Mouse (Mus musculus): Measurements from ENCODE around the gene Dph6. TPM values are rescaled to one million over a fixed set of nuclear protein-coding genes. Genes with fewer than 3 reads are reported as not detected.

Gene Dph6
- polyA plus RNA-seq, 2 experiments, result 5.5 to 6.1 TPM

DNA sequence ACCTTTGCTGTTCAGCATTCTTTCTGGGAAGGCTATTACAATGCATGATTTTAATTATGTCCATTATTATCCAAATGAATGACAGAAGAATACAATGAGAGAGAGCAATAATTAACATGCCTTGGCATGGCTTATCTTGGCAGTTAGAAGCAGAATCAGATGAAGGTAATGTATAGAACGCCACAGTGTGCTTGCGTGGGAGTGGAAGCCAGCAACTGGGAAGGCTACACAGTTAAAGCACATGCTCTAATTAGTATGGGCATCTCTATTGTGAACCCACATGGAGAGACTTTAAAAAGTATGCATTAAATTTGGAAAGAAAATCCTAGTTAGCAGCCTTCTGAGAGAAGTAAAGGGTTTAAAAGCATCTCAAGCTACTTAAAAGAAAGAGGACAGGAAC is 112.4 kb downstream of the Dph6 start:
- Histone ChIP-seq H3K27ac (no peak overlapping the region), H3K4me2 (ENCODE audit: low read depth) (no peak overlapping the region), H3K27me3 (ENCODE audit: control insufficient read depth, insufficient read depth, low read length) (no peaks in the 10 kb centered on the region), H3K36me3 (replicated peaks; ENCODE audit: control insufficient read depth, insufficient read depth, low read depth) (no peaks in the 10 kb centered on the region), H3K4me1 (replicated peaks; ENCODE audit: control insufficient read depth in 2 of 2, insufficient read depth in 2 of 2, low read length in 1 of 2) (no peaks in the 10 kb centered on the region), H3K4me3 (ENCODE audit: insufficient read depth in 1 of 2, low read depth in 2 of 2, low read length in 2 of 2) (no peak overlapping the region), H3K9ac (replicated peaks) (no peak overlapping the region), H3K9me3 (ENCODE audit: control insufficient read depth, low read length) (no peaks in the 10 kb centered on the region)
- ATAC-seq (ENCODE audit: insufficient read depth) (no peak), DNase-seq (ENCODE audit: low read depth in 3 of 3, low spot score in 3 of 3) (no peak)
- WGBS (ENCODE audit: insufficient replicate concordance), result 82% methylated on average over 2 of the region's 2 CpGs
- TF ChIP-seq EP300 (IDR thresholded peaks at IDR 0.05; ENCODE audit: low read depth), result no peak
- TF ChIP-seq CTCF (IDR thresholded peaks at IDR 0.05; ENCODE audit: low read depth), result no peak

DNA sequence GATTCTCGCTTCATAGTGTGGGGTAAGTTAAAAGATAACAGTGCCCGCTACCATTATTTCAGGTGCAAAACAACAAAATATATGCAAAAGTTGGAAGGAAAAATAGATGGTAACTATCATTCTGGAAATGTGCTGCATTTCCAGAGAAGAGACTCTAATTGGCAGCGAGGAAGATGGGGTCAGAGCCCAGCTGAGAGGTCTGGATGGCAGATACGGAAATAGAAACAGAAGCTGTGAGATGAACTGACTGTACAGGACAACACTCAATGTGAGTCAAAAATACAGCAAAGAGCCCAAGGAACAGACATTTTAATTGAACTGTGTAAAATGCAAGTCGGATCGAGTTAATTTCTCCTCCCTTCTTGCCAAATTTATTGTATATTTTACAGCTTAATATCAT is 114.3 kb downstream of the Dph6 start:
- no peak overlapping the region for H3K27ac ChIP-seq
- H3K9me3 ChIP-seq (ENCODE audit: control insufficient read depth, low read length), result no peaks in the 10 kb centered on the region
- no peak for TF ChIP-seq CTCF (IDR thresholded peaks at IDR 0.05; ENCODE audit: low read depth)
- TF ChIP-seq EP300 (IDR thresholded peaks at IDR 0.05; ENCODE audit: low read depth), result no peak
- H3K36me3 ChIP-seq (replicated peaks; ENCODE audit: control insufficient read depth, insufficient read depth, low read depth), result no peaks in the 10 kb centered on the region
- no peak overlapping the region for H3K9ac ChIP-seq (replicated peaks)
- peaks cover 0 to 2% of the 10 kb centered on the region in 2 experiments; a peak in 1 of 4 replicates for H3K4me1 ChIP-seq (replicated peaks; ENCODE audit: control insufficient read depth in 2 of 2, insufficient read depth in 2 of 2, low read length in 1 of 2)
- no peaks in the 10 kb centered on the region for H3K27me3 ChIP-seq (ENCODE audit: control insufficient read depth, insufficient read depth, low read length)
- H3K4me3 ChIP-seq (ENCODE audit: insufficient read depth in 1 of 2, low read depth in 2 of 2, low read length in 2 of 2), result no peak overlapping the region
- DNase-seq (ENCODE audit: low read depth in 3 of 3, low spot score in 3 of 3), result no peak
- ATAC-seq (ENCODE audit: insufficient read depth), result no peak
- no peak overlapping the region for H3K4me2 ChIP-seq (ENCODE audit: low read depth)
- WGBS (ENCODE audit: insufficient replicate concordance), result 77% methylated on average over 6 of the region's 6 CpGs

DNA sequence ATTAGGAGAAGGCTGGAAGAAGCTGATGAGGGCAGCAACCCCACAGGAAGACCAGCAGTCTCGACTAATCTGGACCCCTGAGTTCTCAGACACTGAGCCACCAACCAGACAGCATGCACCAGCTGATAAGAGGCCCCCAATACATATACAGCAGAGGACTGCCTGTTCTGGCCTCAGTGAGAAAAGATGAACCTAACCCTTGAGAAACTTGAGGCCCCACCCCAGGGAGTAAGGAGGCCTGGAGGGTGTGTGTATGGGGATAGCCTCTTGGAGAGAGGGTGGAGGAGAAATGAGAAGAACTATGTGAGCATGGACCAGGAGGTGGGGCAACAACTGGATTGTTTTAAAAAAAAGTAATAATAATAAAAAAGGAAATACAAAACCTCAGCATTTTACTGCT is 118.7 kb downstream of the Dph6 start:
- peaks cover 0 to 2% of the 10 kb centered on the region in 2 experiments; a peak in 1 of 4 replicates for H3K4me1 ChIP-seq (replicated peaks; ENCODE audit: control insufficient read depth in 2 of 2, insufficient read depth in 2 of 2, low read length in 1 of 2)
- H3K4me3 ChIP-seq (ENCODE audit: insufficient read depth in 1 of 2, low read depth in 2 of 2, low read length in 2 of 2), result no peak overlapping the region
- H3K9ac ChIP-seq (replicated peaks), result no peak overlapping the region
- TF ChIP-seq CTCF (IDR thresholded peaks at IDR 0.05; ENCODE audit: low read depth) (no peak), EP300 (IDR thresholded peaks at IDR 0.05; ENCODE audit: low read depth) (no peak)
- no peak overlapping the region for H3K4me2 ChIP-seq (ENCODE audit: low read depth)
- 0% methylated on average over 1 of the region's 1 CpGs for WGBS (ENCODE audit: insufficient replicate concordance)
- H3K27me3 ChIP-seq (ENCODE audit: control insufficient read depth, insufficient read depth, low read length), result no peaks in the 10 kb centered on the region
- no peaks in the 10 kb centered on the region for H3K9me3 ChIP-seq (ENCODE audit: control insufficient read depth, low read length)
- DNase-seq (ENCODE audit: low read depth in 3 of 3, low spot score in 3 of 3) (peak in 1 of 3 experiments; percentile 4), ATAC-seq (ENCODE audit: insufficient read depth) (peak; percentile 64)
- no peak overlapping the region for H3K27ac ChIP-seq
- no peaks in the 10 kb centered on the region for H3K36me3 ChIP-seq (replicated peaks; ENCODE audit: control insufficient read depth, insufficient read depth, low read depth)

DNA sequence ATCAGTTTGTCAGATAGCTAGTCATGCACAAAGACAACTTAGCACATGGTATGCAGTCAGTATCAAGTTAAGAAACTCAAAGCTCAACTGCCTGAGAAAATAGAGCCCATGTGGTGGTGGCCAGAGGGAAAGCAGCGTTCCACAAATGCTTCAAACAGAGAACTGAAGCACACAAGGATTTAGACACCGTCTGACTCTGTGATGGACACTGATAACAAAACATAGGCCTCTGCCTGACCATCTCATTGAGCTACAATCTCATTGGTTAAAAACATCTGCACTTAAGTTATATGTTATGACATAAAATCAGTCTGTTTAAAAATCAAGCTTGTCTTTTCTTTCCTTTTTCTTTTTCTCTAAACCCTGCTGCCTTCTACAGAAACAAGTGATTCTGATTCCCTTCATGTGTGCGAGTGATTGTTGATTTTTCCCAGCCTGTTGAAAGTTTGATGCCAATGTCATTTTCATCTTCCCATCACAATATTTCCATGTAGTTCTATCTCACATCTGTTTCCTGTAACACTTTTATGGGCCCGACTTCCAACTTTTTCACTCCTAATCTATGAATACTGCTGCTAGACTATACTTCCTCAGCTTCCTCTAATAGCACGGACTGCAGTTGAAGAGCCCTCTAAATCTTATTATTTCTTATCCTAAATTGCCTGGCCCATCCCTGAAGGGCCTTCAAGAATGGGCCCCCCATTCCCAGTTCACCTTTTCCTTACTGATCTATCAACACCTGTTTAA is 123.6 kb downstream of the Dph6 start:
- no peak for ATAC-seq (ENCODE audit: insufficient read depth)
- Histone ChIP-seq H3K9me3 (ENCODE audit: control insufficient read depth, low read length) (no peaks in the 10 kb centered on the region), H3K4me2 (ENCODE audit: low read depth) (no peak overlapping the region), H3K4me1 (replicated peaks; ENCODE audit: control insufficient read depth in 2 of 2, insufficient read depth in 2 of 2, low read length in 1 of 2) (peaks cover 0 to 2% of the 10 kb centered on the region in 2 experiments; a peak in 1 of 4 replicates), H3K27ac (no peak overlapping the region), H3K9ac (replicated peaks) (no peak overlapping the region), H3K4me3 (ENCODE audit: insufficient read depth in 1 of 2, low read depth in 2 of 2, low read length in 2 of 2) (no peak overlapping the region), H3K27me3 (ENCODE audit: control insufficient read depth, insufficient read depth, low read length) (no peaks in the 10 kb centered on the region), H3K36me3 (replicated peaks; ENCODE audit: control insufficient read depth, insufficient read depth, low read depth) (no peaks in the 10 kb centered on the region)
- 56% methylated on average over 5 of the region's 5 CpGs for WGBS (ENCODE audit: insufficient replicate concordance)
- TF ChIP-seq EP300 (IDR thresholded peaks at IDR 0.05; ENCODE audit: low read depth) (no peak), CTCF (IDR thresholded peaks at IDR 0.05; ENCODE audit: low read depth) (no peak)
- DNase-seq (ENCODE audit: low read depth in 3 of 3, low spot score in 3 of 3), result no peak

DNA sequence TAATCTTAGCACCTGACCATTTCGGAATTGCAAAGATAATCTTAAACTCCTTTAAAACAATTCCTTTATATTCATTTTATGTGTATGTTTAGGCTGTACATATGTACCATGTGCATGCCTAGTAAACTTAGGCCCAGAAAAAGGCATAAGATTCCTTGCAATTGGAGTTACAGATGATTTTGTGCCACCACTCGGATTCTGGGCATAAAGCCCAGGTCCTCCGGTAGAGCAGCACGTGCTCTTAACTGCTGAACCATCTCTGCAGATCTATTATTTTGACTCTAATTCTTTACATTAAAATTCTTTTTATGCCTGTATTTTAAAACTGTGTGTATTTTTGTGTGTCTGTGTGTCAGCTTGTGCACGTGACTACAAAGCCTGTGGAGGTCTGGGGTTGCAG is 134.3 kb downstream of the Dph6 start:
- no peak overlapping the region for H3K9ac ChIP-seq (replicated peaks)
- H3K4me1 ChIP-seq (replicated peaks; ENCODE audit: control insufficient read depth in 2 of 2, insufficient read depth in 2 of 2, low read length in 1 of 2), result no peaks in the 10 kb centered on the region
- H3K36me3 ChIP-seq (replicated peaks; ENCODE audit: control insufficient read depth, insufficient read depth, low read depth), result no peaks in the 10 kb centered on the region
- no peak overlapping the region for H3K4me3 ChIP-seq (ENCODE audit: insufficient read depth in 1 of 2, low read depth in 2 of 2, low read length in 2 of 2)
- H3K4me2 ChIP-seq (ENCODE audit: low read depth), result no peak overlapping the region
- WGBS (ENCODE audit: insufficient replicate concordance), result 81% methylated on average over 5 of the region's 5 CpGs
- H3K9me3 ChIP-seq (ENCODE audit: control insufficient read depth, low read length), result no peaks in the 10 kb centered on the region
- TF ChIP-seq EP300 (IDR thresholded peaks at IDR 0.05; ENCODE audit: low read depth) (no peak), CTCF (IDR thresholded peaks at IDR 0.05; ENCODE audit: low read depth) (no peak)
- ATAC-seq (ENCODE audit: insufficient read depth) (no peak), DNase-seq (ENCODE audit: low read depth in 3 of 3, low spot score in 3 of 3) (no peak)
- no peak overlapping the region for H3K27ac ChIP-seq
- no peaks in the 10 kb centered on the region for H3K27me3 ChIP-seq (ENCODE audit: control insufficient read depth, insufficient read depth, low read length)

All from liver, embryonic 14.5 days (tissue).